In genomic region chr10:122963463-122964240, GRCm38 (mm10) we compare ENCODE assay signal across 8 mouse cellular contexts.
DNase-seq lines count a peak whose midpoint lies in the region; ATAC-seq and TF ChIP-seq lines count a peak whose summit lies in the region.

No protein-coding gene starts in this region.

- H3K27me3 ChIP-seq in hindbrain, embryonic 12.5 days = no peaks in the 10 kb centered on the region
- H3K27me3 ChIP-seq in limb, embryonic 14.5 days (ENCODE audit: control insufficient read depth, insufficient read depth, low read length) = no peaks in the 10 kb centered on the region
- no peaks in the 10 kb centered on the region for H3K27me3 ChIP-seq in stomach, embryonic 15.5 days (replicated peaks)

- H3K4me2 ChIP-seq in hindbrain, embryonic 12.5 days (replicated peaks) = peak overlapping the region; percentile 57
- H3K4me2 ChIP-seq in limb, embryonic 14.5 days (replicated peaks; ENCODE audit: low read depth, low read length, severe bottlenecking) = peak overlapping the region; percentile 41
- H3K4me2 ChIP-seq in stomach, embryonic 15.5 days = peak overlapping the region; percentile 37

- DNase-seq in layer of hippocampus, adult 2 months (ENCODE audit: low spot score in 2 of 2) = no peak
- DNase-seq in layer of hippocampus, adult 11-12 months (ENCODE audit: low spot score) = no peak
- peak; percentile 61 for DNase-seq in embryo, embryonic 11 days
- DNase-seq in limb, embryonic 14.5 days (ENCODE audit: low spot score) = no peak
- DNase-seq in thymus, postnatal 0 days (ENCODE audit: low spot score) = no peak

- peak overlapping the region; percentile 72 for H3K27ac ChIP-seq in layer of hippocampus, adult 2 months
- H3K27ac ChIP-seq in hindbrain, embryonic 12.5 days = peak overlapping the region; percentile 83
- no peak overlapping the region for H3K27ac ChIP-seq in limb, embryonic 14.5 days (replicated peaks; ENCODE audit: low read depth, low read length)
- no peak overlapping the region for H3K27ac ChIP-seq in stomach, embryonic 15.5 days

- no peak for TF ChIP-seq POLR2A in limb, embryonic 14.5 days (IDR thresholded peaks at IDR 0.05; ENCODE audit: borderline replicate concordance, extremely low read depth, insufficient read depth, insufficient read length)

- no peaks in the 10 kb centered on the region for H3K36me3 ChIP-seq in hindbrain, embryonic 12.5 days
- H3K36me3 ChIP-seq in limb, embryonic 14.5 days (ENCODE audit: control insufficient read depth, insufficient read depth, low read length) = no peaks in the 10 kb centered on the region
- no peaks in the 10 kb centered on the region for H3K36me3 ChIP-seq in stomach, embryonic 15.5 days

- no peaks in the 10 kb centered on the region; the same call in 1 of the 2 replicates for H3K9me3 ChIP-seq in hindbrain, embryonic 12.5 days (replicated peaks)
- H3K9me3 ChIP-seq in limb, embryonic 14.5 days (ENCODE audit: control insufficient read depth, low read length) = no peaks in the 10 kb centered on the region
- no peaks in the 10 kb centered on the region for H3K9me3 ChIP-seq in stomach, embryonic 15.5 days

- peak overlapping the region; percentile 9; the same call in 1 of the 2 replicates for H3K4me3 ChIP-seq in layer of hippocampus, adult 2 months
- peak overlapping the region; percentile 26 for H3K4me3 ChIP-seq in hindbrain, embryonic 12.5 days
- H3K4me3 ChIP-seq in limb, embryonic 14.5 days (replicated peaks; ENCODE audit: low read length) = peak overlapping the region; percentile 21
- 0 out of 2 replicates have a peak overlapping the region, but pooled peaks have one; percentile 11 for H3K4me3 ChIP-seq in stomach, embryonic 15.5 days (replicated peaks)

- peak; percentile 42 for ATAC-seq in hindbrain, embryonic 12.5 days (ENCODE audit: low FRiP score)
- ATAC-seq in limb, embryonic 14.5 days (ENCODE audit: low FRiP score, low read depth) = peak; percentile 31; the same call in 1 of the 2 replicates
- ATAC-seq in stomach, embryonic 15.5 days (ENCODE audit: insufficient read depth, low FRiP score, low read depth) = no peak
- ATAC-seq in activated CD4-positive, CD25-positive, alpha-beta regulatory T cell, adult 4 months = no peak

- under 1% methylated on average over 21 of the region's 21 CpGs for WGBS in hindbrain, embryonic 12.5 days
- WGBS in limb, embryonic 14.5 days = 7% methylated on average over 21 of the region's 21 CpGs
- WGBS in stomach, embryonic 15.5 days = 15% methylated on average over 21 of the region's 21 CpGs

- peaks cover 39% of the 10 kb centered on the region for H3K4me1 ChIP-seq in hindbrain, embryonic 12.5 days
- H3K4me1 ChIP-seq in limb, embryonic 14.5 days (ENCODE audit: control insufficient read depth, insufficient read depth, low read length) = peaks cover 19% of the 10 kb centered on the region
- peaks cover 9% of the 10 kb centered on the region for H3K4me1 ChIP-seq in stomach, embryonic 15.5 days

- no peak for TF ChIP-seq CTCF in layer of hippocampus, adult 2 months (conservative IDR thresholded peaks at IDR 0.05)

- H3K9ac ChIP-seq in hindbrain, embryonic 12.5 days = peak overlapping the region; percentile 57
- peak overlapping the region; percentile 32; the same call in 1 of the 2 replicates for H3K9ac ChIP-seq in limb, embryonic 14.5 days (ENCODE audit: low read depth, low read length, severe bottlenecking)
- H3K9ac ChIP-seq in stomach, embryonic 15.5 days = no peak overlapping the region

Comparison
In these comparisons a context has a peak if more than half of its experiments do, and no peak if none do; other contexts are left out.
1. H3K27ac ChIP-seq: peak in layer of hippocampus, adult 2 months (single experiment) and hindbrain, embryonic 12.5 days (single experiment); none in limb, embryonic 14.5 days (single experiment) and stomach, embryonic 15.5 days (single experiment).
2. ATAC-seq: peak in hindbrain, embryonic 12.5 days (single experiment) and limb, embryonic 14.5 days (single experiment); none in stomach, embryonic 15.5 days (single experiment) and activated CD4-positive, CD25-positive, alpha-beta regulatory T cell, adult 4 months (single experiment).
3. Peak in every context shown above with its lines, with median percentiles within 50 percentile points of each other: H3K4me3 ChIP-seq and H3K4me2 ChIP-seq.